Mouse (Mus musculus) ES-Bruce4 (cell line): ENCODE data around the gene Mrgprx2.

Experiments
- CTCF ChIP-seq: IDR thresholded peaks from one replicate; pipeline ENCODE4 v1.8.1; 2011; ENCODE audit warnings: low read depth, low read length
- POLR2A ChIP-seq: IDR thresholded peaks from one replicate; pipeline ENCODE4 v1.8.1; 2011; ENCODE audit warnings: low read length; ENCODE audit not compliant: insufficient read depth

DNA sequence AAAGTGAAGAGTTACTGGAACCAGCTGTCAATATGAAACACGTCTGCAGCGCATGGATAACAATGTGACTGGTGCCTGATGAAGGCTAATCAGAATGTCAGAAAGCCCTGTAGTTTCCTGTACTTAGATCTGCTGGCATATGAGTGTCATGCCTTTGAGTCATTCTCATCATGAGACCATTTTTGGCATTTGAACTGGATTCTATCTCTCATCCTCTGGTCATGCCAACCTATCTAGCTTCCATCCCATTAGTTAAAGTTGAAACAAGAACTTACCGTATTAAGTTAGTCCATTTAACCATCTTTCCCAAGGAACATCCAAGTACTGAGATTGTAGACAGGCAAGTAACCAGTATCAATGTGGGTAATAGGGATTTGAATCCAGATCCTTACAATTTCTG lies 42.9 kb downstream of the Mrgprx2 start, which contains the start of gene Mrgprb1:
- no peak for TF ChIP-seq CTCF
- TF ChIP-seq POLR2A: no peak
